Mouse (Mus musculus): ENCODE measurements around the gene Il19. TPM values are rescaled to one million over a fixed set of nuclear protein-coding genes. Genes with fewer than 3 reads are reported as not detected.

The Il19 gene
- polyA plus RNA-seq (2015; fragmentation: Nextera tagmentation; extraction: Ambion mirVana): not detected in 2 replicates

GRCm38 (mm10) chr1:130940065-130940687 is at the start of gene Il19:
Gene Il19 (minus strand): TSS chr1:130940115.
- Histone ChIP-seq H3K27ac (ENCODE audit: low read length) (no peak within 1 kb of the TSS), H3K4me2 (replicated peaks; ENCODE audit: low read depth, low read length) (no peak within 1 kb of the TSS), H3K9ac (replicated peaks; ENCODE audit: low read depth) (no peak within 1 kb of the TSS), H3K4me1 (ENCODE audit: insufficient read depth, low read depth, low read length) (no peaks in the 10 kb centered on the region), H3K9me3 (ENCODE audit: low read length) (no peaks in the 10 kb centered on the region), H3K4me3 (ENCODE audit: low read depth, low read length) (no peak within 1 kb of the TSS), H3K36me3 (ENCODE audit: insufficient read depth, low read length) (no peaks in the 10 kb centered on the region), H3K27me3 (replicated peaks; ENCODE audit: insufficient read depth, low read length) (no peaks in the 10 kb centered on the region)
- WGBS: 55% methylated on average over 4 of the region's 4 CpGs
- no peak for ATAC-seq
- no peak for TF ChIP-seq CTCF (IDR thresholded peaks at IDR 0.05)
- no peak for DNase-seq (ENCODE audit: low spot score)

- no peak for DNase-seq (ENCODE audit: low spot score)
- TF ChIP-seq CTCF (IDR thresholded peaks at IDR 0.05): no peak
- TF ChIP-seq EP300 (IDR thresholded peaks at IDR 0.05): no peak
- Histone ChIP-seq H3K27me3 (replicated peaks; ENCODE audit: insufficient read depth, low read length) (no peaks in the 10 kb centered on the region), H3K4me3 (ENCODE audit: low read depth, low read length) (no peak overlapping the region), H3K9ac (replicated peaks; ENCODE audit: low read depth) (no peak overlapping the region), H3K4me2 (replicated peaks; ENCODE audit: low read depth, low read length) (no peak overlapping the region), H3K9me3 (ENCODE audit: low read length) (no peaks in the 10 kb centered on the region), H3K27ac (ENCODE audit: low read length) (no peak overlapping the region), H3K36me3 (ENCODE audit: insufficient read depth, low read length) (no peaks in the 10 kb centered on the region), H3K4me1 (ENCODE audit: insufficient read depth, low read depth, low read length) (no peaks in the 10 kb centered on the region)
- no peak for ATAC-seq
- 64% methylated on average over 3 of the region's 3 CpGs for WGBS
Observed at GRCm38 (mm10) chr1:130989331-130989730, 49.4 kb upstream of the Il19 start.

GRCm38 (mm10) chr1:130987418-130987817 is 47.5 kb upstream of the Il19 start:
- no peak for ATAC-seq
- TF ChIP-seq EP300 (IDR thresholded peaks at IDR 0.05): no peak
- TF ChIP-seq CTCF (IDR thresholded peaks at IDR 0.05): peak; percentile 51
- H3K4me3 ChIP-seq (ENCODE audit: low read depth, low read length): no peak overlapping the region
- H3K27ac ChIP-seq (ENCODE audit: low read length): no peak overlapping the region
- H3K4me2 ChIP-seq (replicated peaks; ENCODE audit: low read depth, low read length): no peak overlapping the region
- no peak overlapping the region for H3K9ac ChIP-seq (replicated peaks; ENCODE audit: low read depth)
- no peaks in the 10 kb centered on the region for H3K27me3 ChIP-seq (replicated peaks; ENCODE audit: insufficient read depth, low read length)
- H3K9me3 ChIP-seq (ENCODE audit: low read length): no peaks in the 10 kb centered on the region
- H3K4me1 ChIP-seq (ENCODE audit: insufficient read depth, low read depth, low read length): no peaks in the 10 kb centered on the region
- H3K36me3 ChIP-seq (ENCODE audit: insufficient read depth, low read length): no peaks in the 10 kb centered on the region
- DNase-seq (ENCODE audit: low spot score): no peak

- H3K4me2 ChIP-seq (replicated peaks; ENCODE audit: low read depth, low read length): no peak overlapping the region
- no peak overlapping the region for H3K27ac ChIP-seq (ENCODE audit: low read length)
- 80% methylated on average over 5 of the region's 5 CpGs for WGBS
- TF ChIP-seq EP300 (IDR thresholded peaks at IDR 0.05): no peak
- TF ChIP-seq CTCF (IDR thresholded peaks at IDR 0.05): no peak
- DNase-seq (ENCODE audit: low spot score): no peak
- H3K4me3 ChIP-seq (ENCODE audit: low read depth, low read length): no peak overlapping the region
- ATAC-seq: no peak
- H3K9me3 ChIP-seq (ENCODE audit: low read length): no peaks in the 10 kb centered on the region
- no peak overlapping the region for H3K9ac ChIP-seq (replicated peaks; ENCODE audit: low read depth)
- H3K4me1 ChIP-seq (ENCODE audit: insufficient read depth, low read depth, low read length): no peaks in the 10 kb centered on the region
- H3K27me3 ChIP-seq (replicated peaks; ENCODE audit: insufficient read depth, low read length): no peaks in the 10 kb centered on the region
- no peaks in the 10 kb centered on the region for H3K36me3 ChIP-seq (ENCODE audit: insufficient read depth, low read length)
Observed at GRCm38 (mm10) chr1:130987001-130987400, 47.1 kb upstream of the Il19 start.

- no peaks in the 10 kb centered on the region for H3K27me3 ChIP-seq (replicated peaks; ENCODE audit: insufficient read depth, low read length)
- H3K4me1 ChIP-seq (ENCODE audit: insufficient read depth, low read depth, low read length): no peaks in the 10 kb centered on the region
- ATAC-seq: no peak
- H3K4me2 ChIP-seq (replicated peaks; ENCODE audit: low read depth, low read length): no peak overlapping the region
- no peak overlapping the region for H3K4me3 ChIP-seq (ENCODE audit: low read depth, low read length)
- no peaks in the 10 kb centered on the region for H3K9me3 ChIP-seq (ENCODE audit: low read length)
- DNase-seq (ENCODE audit: low spot score): peak; percentile 39
- 47% methylated on average over 7 of the region's 7 CpGs for WGBS
- H3K27ac ChIP-seq (ENCODE audit: low read length): no peak overlapping the region
- H3K36me3 ChIP-seq (ENCODE audit: insufficient read depth, low read length): no peaks in the 10 kb centered on the region
- H3K9ac ChIP-seq (replicated peaks; ENCODE audit: low read depth): no peak overlapping the region
- no peak for TF ChIP-seq EP300 (IDR thresholded peaks at IDR 0.05)
- TF ChIP-seq CTCF (IDR thresholded peaks at IDR 0.05): peak; percentile 55
Observed at GRCm38 (mm10) chr1:130984441-130984840, 44.5 kb upstream of the Il19 start.

GRCm38 (mm10) chr1:130979455-130979854 is 39.5 kb upstream of the Il19 start:
- 40% methylated on average over 1 of the region's 1 CpGs for WGBS
- no peak for ATAC-seq

GRCm38 (mm10) chr1:130963891-130964290 is 24.0 kb upstream of the Il19 start:
- Histone ChIP-seq H3K9me3 (ENCODE audit: low read length) (no peaks in the 10 kb centered on the region), H3K9ac (replicated peaks; ENCODE audit: low read depth) (no peak overlapping the region), H3K4me2 (replicated peaks; ENCODE audit: low read depth, low read length) (no peak overlapping the region), H3K36me3 (ENCODE audit: insufficient read depth, low read length) (no peaks in the 10 kb centered on the region), H3K4me3 (ENCODE audit: low read depth, low read length) (no peak overlapping the region), H3K4me1 (ENCODE audit: insufficient read depth, low read depth, low read length) (no peaks in the 10 kb centered on the region), H3K27me3 (replicated peaks; ENCODE audit: insufficient read depth, low read length) (no peaks in the 10 kb centered on the region), H3K27ac (ENCODE audit: low read length) (no peak overlapping the region)
- no peak for ATAC-seq
- WGBS: 57% methylated on average over 6 of the region's 6 CpGs
- TF ChIP-seq CTCF (IDR thresholded peaks at IDR 0.05) (no peak), EP300 (IDR thresholded peaks at IDR 0.05) (no peak)
- DNase-seq (ENCODE audit: low spot score): no peak

More at GRCm38 (mm10) chr1:130979455-130979854, 39.5 kb upstream of the Il19 start:
- Histone ChIP-seq H3K27me3 (replicated peaks; ENCODE audit: insufficient read depth, low read length) (no peaks in the 10 kb centered on the region), H3K4me2 (replicated peaks; ENCODE audit: low read depth, low read length) (no peak overlapping the region), H3K9me3 (ENCODE audit: low read length) (no peaks in the 10 kb centered on the region), H3K4me3 (ENCODE audit: low read depth, low read length) (no peak overlapping the region), H3K9ac (replicated peaks; ENCODE audit: low read depth) (no peak overlapping the region), H3K27ac (ENCODE audit: low read length) (no peak overlapping the region), H3K4me1 (ENCODE audit: insufficient read depth, low read depth, low read length) (no peaks in the 10 kb centered on the region), H3K36me3 (ENCODE audit: insufficient read depth, low read length) (no peaks in the 10 kb centered on the region)
- TF ChIP-seq EP300 (IDR thresholded peaks at IDR 0.05): no peak
- peak; percentile 80 for TF ChIP-seq CTCF (IDR thresholded peaks at IDR 0.05)
- DNase-seq (ENCODE audit: low spot score): peak; percentile 63

Measured in lung, postnatal 0 days (tissue).